Mouse (Mus musculus) small intestine, adult 2 months (tissue): ENCODE results near the gene Tmem97.

Experiments
- CTCF ChIP-seq: fragments of 200-500 bp; IDR thresholded peaks from 2 replicates; pipeline ENCODE4 v1.5.1; 2012; ENCODE audit warnings: low read depth, mild to moderate bottlenecking, control low read depth, inconsistent platforms, low read length, moderate library complexity, mixed read lengths; ENCODE audit not compliant: insufficient replicate concordance, insufficient read length; ENCODE audit errors: extremely low read depth
- POLR2A ChIP-seq: fragments of 200-500 bp; IDR thresholded peaks from 2 replicates; pipeline ENCODE4 v1.6.1; 2012; ENCODE audit warnings: low read depth, mild to moderate bottlenecking, control low read depth, inconsistent platforms, low read length, moderate library complexity

DNA sequence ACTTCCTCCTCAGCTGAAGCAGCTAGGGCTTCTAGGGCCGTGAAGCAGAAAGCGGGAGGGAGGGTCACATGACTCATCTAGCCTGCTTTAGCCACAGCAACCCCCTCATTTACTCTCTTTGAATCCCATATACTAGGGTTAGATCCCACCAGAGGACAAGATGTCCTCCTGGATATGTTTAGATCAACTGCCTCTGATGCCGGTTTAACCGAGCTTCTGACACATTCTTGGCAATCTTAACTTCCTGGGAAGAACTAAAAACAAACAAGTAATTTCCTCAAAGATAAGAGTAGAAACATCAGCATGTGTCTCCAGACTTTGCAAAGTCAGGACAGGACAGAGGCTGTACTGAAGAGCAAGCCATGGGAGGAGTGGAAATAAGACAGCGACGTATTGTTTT is 16.2 kb upstream of the Tmem97 start:
- no peak for TF ChIP-seq CTCF
- TF ChIP-seq POLR2A = no peak
